Mouse (Mus musculus): ENCODE measurements at regions not wholly inside any gene's neighbourhood (a gene's known extent, or its start where the extent isn't known, plus 50 kb on each side); places are given as distances from the start of the nearest gene placed in this dataset.

- DNase-seq (ENCODE audit: low read depth, low spot score) = peak; percentile 52
Measured at GRCm38 (mm10) chr17:63003911-63004310, 122.8 kb upstream of the Efna5 start.

GRCm38 (mm10) chr17:63002729-63003128, 121.6 kb upstream of the Efna5 start:
- no peak for DNase-seq (ENCODE audit: low read depth, low spot score)

- no peak for DNase-seq (ENCODE audit: low read depth, low spot score)
Measured at GRCm38 (mm10) chr17:63001898-63002297, 120.8 kb upstream of the Efna5 start.

- DNase-seq (ENCODE audit: low read depth, low spot score) = no peak
Measured at GRCm38 (mm10) chr17:62997691-62998090, 116.6 kb upstream of the Efna5 start.

GRCm38 (mm10) chr17:62995316-62995715, 114.2 kb upstream of the Efna5 start:
- no peak for DNase-seq (ENCODE audit: low read depth, low spot score)

- DNase-seq (ENCODE audit: low read depth, low spot score) = no peak
Measured at GRCm38 (mm10) chr17:62992977-62993376, 111.9 kb upstream of the Efna5 start.

- DNase-seq (ENCODE audit: low read depth, low spot score) = no peak
Measured at GRCm38 (mm10) chr17:62986304-62986703, 105.2 kb upstream of the Efna5 start.

GRCm38 (mm10) chr17:62980337-62980736, 99.2 kb upstream of the Efna5 start:
- no peak for DNase-seq (ENCODE audit: low read depth, low spot score)

- peak; percentile 26 for DNase-seq (ENCODE audit: low read depth, low spot score)
Measured at GRCm38 (mm10) chr17:62977561-62977960, 96.4 kb upstream of the Efna5 start.

GRCm38 (mm10) chr17:62977136-62977535, 96.0 kb upstream of the Efna5 start:
- no peak for DNase-seq (ENCODE audit: low read depth, low spot score)

GRCm38 (mm10) chr17:62974627-62975279, 93.6 kb upstream of the Efna5 start:
- DNase-seq (ENCODE audit: low read depth, low spot score) = no peak

GRCm38 (mm10) chr17:62969025-62969424, 87.9 kb upstream of the Efna5 start:
- DNase-seq (ENCODE audit: low read depth, low spot score) = no peak

GRCm38 (mm10) chr17:62963824-62964223, 82.7 kb upstream of the Efna5 start:
- DNase-seq (ENCODE audit: low read depth, low spot score) = no peak

- DNase-seq (ENCODE audit: low read depth, low spot score) = no peak
Measured at GRCm38 (mm10) chr17:62962292-62962618, 81.1 kb upstream of the Efna5 start.

GRCm38 (mm10) chr17:62961596-62962291, 80.6 kb upstream of the Efna5 start:
- DNase-seq (ENCODE audit: low read depth, low spot score) = peak; percentile 47

- DNase-seq (ENCODE audit: low read depth, low spot score) = peak; percentile 40
Measured at GRCm38 (mm10) chr17:62959146-62959545, 78.0 kb upstream of the Efna5 start.

- no peak for DNase-seq (ENCODE audit: low read depth, low spot score)
Measured at GRCm38 (mm10) chr17:62947537-62948193, 66.5 kb upstream of the Efna5 start.

- DNase-seq (ENCODE audit: low read depth, low spot score) = no peak
Measured at GRCm38 (mm10) chr17:62940573-62941252, 59.6 kb upstream of the Efna5 start.

- DNase-seq (ENCODE audit: low read depth, low spot score) = no peak
Measured at GRCm38 (mm10) chr17:62939930-62940572, 58.9 kb upstream of the Efna5 start.

- DNase-seq (ENCODE audit: low read depth, low spot score) = no peak
Measured at GRCm38 (mm10) chr17:62939171-62939570, 58.1 kb upstream of the Efna5 start.

Data from forelimb bud, embryonic 11.5 days (tissue).